Mouse (Mus musculus) regulatory T cell (primary cell): Measurements from ENCODE around the gene Frs2.

Source experiments
- in situ Hi-C: fragments of 300-600 bp; cut with MboI, MseI; formaldehyde crosslinking; loops from one replicate; pipeline ENCODE4 v1.15.1; 2025; ENCODE audit warnings: high pct_unique_total_duplicates

Gene Frs2

GRCm38 (mm10) chr10:117103854-117104598 is 44.3 kb downstream of the Frs2 start:
- in situ Hi-C loops = no loop called here

GRCm38 (mm10) chr10:117100175-117100574 is 48.2 kb downstream of the Frs2 start:
- in situ Hi-C loops = no loop called here

GRCm38 (mm10) chr10:117097116-117097698 is 51.1 kb downstream of the Frs2 start:
- in situ Hi-C loops = no loop called here

GRCm38 (mm10) chr10:117096096-117096495 is 52.2 kb downstream of the Frs2 start:
- in situ Hi-C loops = no loop called here

GRCm38 (mm10) chr10:117094504-117095329 is 53.6 kb downstream of the Frs2 start:
- in situ Hi-C loops = no loop called here

- in situ Hi-C loops = no loop called here
These were observed 58.7 kb downstream of the Frs2 start for GRCm38 (mm10) chr10:117089628-117090027.

GRCm38 (mm10) chr10:117081914-117082359 is 66.4 kb downstream of the Frs2 start:
- in situ Hi-C loops = no loop called here

- in situ Hi-C loops = no loop called here
These were observed 67.0 kb downstream of the Frs2 start for GRCm38 (mm10) chr10:117081326-117081725.

GRCm38 (mm10) chr10:117078284-117078683 is 70.0 kb downstream of the Frs2 start:
- in situ Hi-C loops = no loop called here

GRCm38 (mm10) chr10:117073176-117073575 is 75.2 kb downstream of the Frs2 start:
- in situ Hi-C loops = no loop called here

GRCm38 (mm10) chr10:117072191-117072888 is 76.0 kb downstream of the Frs2 start:
- in situ Hi-C loops = no loop called here

- in situ Hi-C loops = no loop called here
These were observed 79.2 kb downstream of the Frs2 start for GRCm38 (mm10) chr10:117069109-117069508.

- in situ Hi-C loops = no loop called here
These were observed 84.3 kb downstream of the Frs2 start for GRCm38 (mm10) chr10:117064076-117064475.

- in situ Hi-C loops = no loop called here
These were observed 84.9 kb downstream of the Frs2 start, which contains the start of gene Cct2 for GRCm38 (mm10) chr10:117063254-117064021. Gene Cct2, minus strand, starts transcription at chr10:117063814.

GRCm38 (mm10) chr10:117062894-117063253 is 85.5 kb downstream of the Frs2 start:
- in situ Hi-C loops = no loop called here

GRCm38 (mm10) chr10:117055668-117056067 is 92.7 kb downstream of the Frs2 start:
- in situ Hi-C loops = loop anchor here (10.0 kb wide), 2 partner anchors 649 to 1631 kb away; no protein-coding TSS in a partner anchor

GRCm38 (mm10) chr10:117049961-117050597 is 98.3 kb downstream of the Frs2 start:
- in situ Hi-C loops = loop anchor here (10.0 to 25.0 kb wide), 3 partner anchors 162 to 1625 kb away; partner anchors contain the start of gene Yeats4

GRCm38 (mm10) chr10:117049253-117049652 is 99.1 kb downstream of the Frs2 start:
- in situ Hi-C loops = loop anchor here (25.0 kb wide), 1 partner anchor 163 kb away; the partner anchor contains the start of gene Yeats4

- in situ Hi-C loops = loop anchor here (25.0 kb wide), 1 partner anchor 167 kb away; the partner anchor contains the start of gene Yeats4
These were observed 102.9 kb downstream of the Frs2 start, which contains the start of gene Lrrc10 for GRCm38 (mm10) chr10:117045175-117046056. Gene Lrrc10, plus strand, starts transcription at chr10:117045341.
